Mouse (Mus musculus) ES-E14 (cell line): ENCODE results near the gene Gm28729. TPM values are rescaled to one million over a fixed set of nuclear protein-coding genes. Genes with fewer than 3 reads are reported as not detected.

Experiments used
- DNase-seq: peaks from one replicate; pipeline ENCODE4 v3.0.0-alpha.2; 2013; ENCODE audit warnings: low read depth, low spot score
- H3K27ac ChIP-seq: 2 replicates; pipeline ENCODE4 v1.5.1; 2012; ENCODE audit warnings: low read depth, mild to moderate bottlenecking, low read length, moderate library complexity, mixed read lengths; ENCODE audit not compliant: poor library complexity, insufficient read depth, severe bottlenecking
- H3K36me3 ChIP-seq: 2 replicates; pipeline ENCODE4 v1.6.1; 2012; ENCODE audit warnings: mild to moderate bottlenecking, low read length, moderate library complexity, mixed read lengths; ENCODE audit not compliant: control insufficient read depth, poor library complexity, insufficient read depth, severe bottlenecking
- H3K4me1 ChIP-seq, 2 experiments: fragments of 150-350 bp in 1 of 2; sonication (generic) in 1 of 2; 2 replicates each; pipeline ENCODE4 v1.6.1; 2012; ENCODE audit warnings: low read length in 2 of 2, mild to moderate bottlenecking in 1 of 2, mixed read lengths in 1 of 2; ENCODE audit not compliant: control insufficient read depth in 2 of 2, insufficient read depth in 2 of 2, poor library complexity in 1 of 2
- H3K4me3 ChIP-seq, 2 experiments: fragments of 150-350 bp in 1 of 2; sonication (generic) in 1 of 2; 2 replicates each; pipeline ENCODE4 v1.5.1; 2012; ENCODE audit warnings: low read length in 2 of 2, low read depth in 1 of 2, mild to moderate bottlenecking in 1 of 2, mixed read lengths in 1 of 2; ENCODE audit not compliant: insufficient read depth in 1 of 2, poor library complexity in 1 of 2, severe bottlenecking in 1 of 2
- H3K9ac ChIP-seq: 2 replicates; pipeline ENCODE4 v1.6.1; 2012; ENCODE audit warnings: low read depth, mild to moderate bottlenecking, low read length, mixed read lengths; ENCODE audit not compliant: poor library complexity, insufficient read depth, severe bottlenecking
- H3K9me3 ChIP-seq: fragments of 150-350 bp; sonication (generic); 2 replicates; pipeline ENCODE4 v1.6.1; 2012; ENCODE audit warnings: low read depth, mild to moderate bottlenecking, low read length; ENCODE audit not compliant: control insufficient read depth, insufficient read depth
- CHD2 ChIP-seq: IDR thresholded peaks from 2 replicates; pipeline ENCODE4 v1.6.1; 2014; ENCODE audit warnings: mild to moderate bottlenecking, low read depth, low read length, inconsistent platforms
- HCFC1 ChIP-seq: IDR thresholded peaks from 2 replicates; pipeline ENCODE4 v1.6.1; 2012; ENCODE audit warnings: low read length, inconsistent platforms, borderline replicate concordance; ENCODE audit not compliant: insufficient read depth
- MAFK ChIP-seq: IDR thresholded peaks from 2 replicates; pipeline ENCODE4 v1.6.1; 2014; ENCODE audit warnings: mild to moderate bottlenecking, low read depth, low read length, inconsistent platforms; ENCODE audit not compliant: insufficient read depth
- ZC3H11A ChIP-seq: IDR thresholded peaks from 2 replicates; pipeline ENCODE4 v1.6.1; 2012; ENCODE audit warnings: low read depth, mild to moderate bottlenecking, inconsistent platforms, low read length, borderline replicate concordance
- ZNF384 ChIP-seq: IDR thresholded peaks from 2 replicates; pipeline ENCODE4 v1.6.1; 2012; ENCODE audit warnings: low read depth, low read length, inconsistent platforms
- in situ Hi-C, 2 experiments: fragments of 600-800 bp; cut with MboI; formaldehyde crosslinking; loops; one replicate each; pipeline ENCODE4 v1.15.1; 2025; ENCODE audit warnings: low sequenced_read_pairs in 2 of 2, inconsistent platforms in 1 of 2; ENCODE audit not compliant: unreplicated experiment in 2 of 2
- total RNA-seq: library from RNA; depleted of rRNA; stranded (reverse); fragments of 300-350 nt; gene quantifications from 2 replicates; pipeline ENCODE4 v1.2.3, GENCODE M21; 2012

Gene Gm28729
- total RNA-seq, 1 experiment, result 0.40 TPM

- Histone ChIP-seq H3K27ac (no peak overlapping the region), H3K9me3 (no peaks in the 10 kb centered on the region)
These were observed 61.4 kb downstream of the Gm28729 start for GRCm38 (mm10) chr9:96463708-96464107.

GRCm38 (mm10) chr9:96461607-96462006 is 63.5 kb downstream of the Gm28729 start:
- in situ Hi-C loops, result no loop called here
- no peaks in the 10 kb centered on the region; a peak in 1 of 4 replicates for H3K4me1 ChIP-seq
- H3K27ac ChIP-seq, result no peak overlapping the region
- no peaks in the 10 kb centered on the region for H3K9me3 ChIP-seq
- H3K9ac ChIP-seq, result no peak overlapping the region
- no peaks in the 10 kb centered on the region for H3K36me3 ChIP-seq
- TF ChIP-seq CHD2, result no peak
- no peak for TF ChIP-seq ZNF384
- TF ChIP-seq ZC3H11A, result no peak
- no peak for TF ChIP-seq HCFC1
- TF ChIP-seq MAFK, result no peak
- H3K4me3 ChIP-seq, result no peak overlapping the region
- no peak for DNase-seq

More at GRCm38 (mm10) chr9:96463708-96464107, 61.4 kb downstream of the Gm28729 start:
- peaks cover 2% of the 10 kb centered on the region; the same call in 1 of the 2 replicates for H3K36me3 ChIP-seq
- no peak overlapping the region for H3K4me3 ChIP-seq
- no peaks in the 10 kb centered on the region; a peak in 1 of 4 replicates for H3K4me1 ChIP-seq
- no peak overlapping the region for H3K9ac ChIP-seq
- in situ Hi-C loops, result no loop called here
- TF ChIP-seq ZC3H11A (no peak), CHD2 (no peak), MAFK (no peak), ZNF384 (no peak), HCFC1 (no peak)
- no peak for DNase-seq

- Histone ChIP-seq H3K4me1 (no peaks in the 10 kb centered on the region; a peak in 1 of 4 replicates), H3K4me3 (no peak overlapping the region), H3K9ac (no peak overlapping the region), H3K36me3 (no peaks in the 10 kb centered on the region), H3K27ac (no peak overlapping the region), H3K9me3 (no peaks in the 10 kb centered on the region)
- in situ Hi-C loops, result no loop called here
- DNase-seq, result no peak
- no peak for TF ChIP-seq HCFC1
- TF ChIP-seq ZC3H11A, result no peak
- TF ChIP-seq MAFK, result no peak
- TF ChIP-seq CHD2, result no peak
- TF ChIP-seq ZNF384, result no peak
These were observed 64.8 kb downstream of the Gm28729 start for GRCm38 (mm10) chr9:96460117-96460865.

GRCm38 (mm10) chr9:96455618-96456017 is 69.4 kb downstream of the Gm28729 start:
- Histone ChIP-seq H3K4me1 (no peaks in the 10 kb centered on the region; a peak in 1 of 4 replicates), H3K4me3 (no peak overlapping the region), H3K27ac (no peak overlapping the region), H3K9ac (no peak overlapping the region), H3K9me3 (no peaks in the 10 kb centered on the region), H3K36me3 (no peaks in the 10 kb centered on the region)
- in situ Hi-C loops, result no loop called here
- TF ChIP-seq CHD2, result no peak
- no peak for TF ChIP-seq ZNF384
- TF ChIP-seq ZC3H11A, result no peak
- no peak for TF ChIP-seq HCFC1
- no peak for TF ChIP-seq MAFK
- DNase-seq, result no peak

GRCm38 (mm10) chr9:96452956-96453355 is 72.1 kb downstream of the Gm28729 start:
- H3K4me1 ChIP-seq, result no peaks in the 10 kb centered on the region
- no peak overlapping the region for H3K27ac ChIP-seq
- no peaks in the 10 kb centered on the region for H3K36me3 ChIP-seq
- H3K4me3 ChIP-seq, result no peak overlapping the region
- no peaks in the 10 kb centered on the region for H3K9me3 ChIP-seq
- H3K9ac ChIP-seq, result no peak overlapping the region
- in situ Hi-C loops, result no loop called here
- TF ChIP-seq CHD2 (no peak), MAFK (no peak)
- DNase-seq, result no peak
